Mouse (Mus musculus) cerebellum, adult 9-10 months (tissue): ENCODE data around the gene Isg15.
"Not testable (repeated sequence)": the region's sequence is repeated elsewhere in the genome, so short reads cannot be mapped to it uniquely, and the experiment has no call there.

ENCODE experiments used
- DNase-seq: peaks from one replicate; pipeline ENCODE4 v3.0.0; 2022

Isg15 gene

DNA sequence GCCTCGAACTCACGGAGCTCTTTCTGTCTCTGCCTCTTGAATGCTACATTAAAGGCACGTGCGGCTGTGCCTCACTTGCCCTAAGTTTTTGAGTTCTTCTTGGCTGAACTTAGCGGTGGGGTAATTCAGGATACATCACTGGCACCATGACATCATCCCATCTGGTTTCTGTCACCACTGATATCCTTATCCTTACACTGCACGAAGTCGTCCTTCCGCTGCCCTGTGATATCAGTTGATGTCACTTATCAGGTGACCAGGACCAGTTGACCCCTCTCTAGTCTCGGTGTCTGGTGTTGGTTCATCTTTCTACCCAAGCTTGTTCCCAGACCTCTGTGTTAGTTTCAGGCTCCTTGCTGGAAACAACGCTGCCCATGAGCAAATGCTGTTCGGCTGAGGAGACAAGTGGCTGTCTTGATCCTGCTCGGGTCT is 1.9 kb upstream of the Isg15 start:
- DNase-seq: no peak

DNA sequence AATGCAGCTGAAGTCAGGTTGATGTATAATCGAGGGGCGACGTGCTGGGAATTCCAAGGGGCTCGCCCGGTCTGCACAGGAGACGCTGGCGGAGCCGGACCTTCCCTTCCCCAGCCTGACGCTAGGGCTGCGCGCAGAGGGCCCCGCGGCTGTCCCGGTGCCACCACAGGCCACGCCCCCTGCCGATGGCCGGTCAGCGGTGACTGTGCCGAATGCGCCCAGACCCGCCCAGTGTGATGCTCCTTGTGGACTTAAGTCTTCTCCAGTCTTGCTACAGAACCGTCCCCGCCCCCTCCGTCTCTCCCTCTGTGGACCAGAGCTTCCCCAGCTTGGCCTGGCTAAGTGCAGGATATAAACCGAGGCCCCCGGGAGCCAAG is 2.8 kb downstream of the Isg15 start:
- peak; percentile 89 for DNase-seq

GRCm38 (mm10) chr4:156197131-156197828 is 3.3 kb downstream of the Isg15 start, which contains the start of gene Agrn:
Gene Agrn (minus strand): TSS chr4:156197488.
- peak; percentile 64 for DNase-seq

DNA sequence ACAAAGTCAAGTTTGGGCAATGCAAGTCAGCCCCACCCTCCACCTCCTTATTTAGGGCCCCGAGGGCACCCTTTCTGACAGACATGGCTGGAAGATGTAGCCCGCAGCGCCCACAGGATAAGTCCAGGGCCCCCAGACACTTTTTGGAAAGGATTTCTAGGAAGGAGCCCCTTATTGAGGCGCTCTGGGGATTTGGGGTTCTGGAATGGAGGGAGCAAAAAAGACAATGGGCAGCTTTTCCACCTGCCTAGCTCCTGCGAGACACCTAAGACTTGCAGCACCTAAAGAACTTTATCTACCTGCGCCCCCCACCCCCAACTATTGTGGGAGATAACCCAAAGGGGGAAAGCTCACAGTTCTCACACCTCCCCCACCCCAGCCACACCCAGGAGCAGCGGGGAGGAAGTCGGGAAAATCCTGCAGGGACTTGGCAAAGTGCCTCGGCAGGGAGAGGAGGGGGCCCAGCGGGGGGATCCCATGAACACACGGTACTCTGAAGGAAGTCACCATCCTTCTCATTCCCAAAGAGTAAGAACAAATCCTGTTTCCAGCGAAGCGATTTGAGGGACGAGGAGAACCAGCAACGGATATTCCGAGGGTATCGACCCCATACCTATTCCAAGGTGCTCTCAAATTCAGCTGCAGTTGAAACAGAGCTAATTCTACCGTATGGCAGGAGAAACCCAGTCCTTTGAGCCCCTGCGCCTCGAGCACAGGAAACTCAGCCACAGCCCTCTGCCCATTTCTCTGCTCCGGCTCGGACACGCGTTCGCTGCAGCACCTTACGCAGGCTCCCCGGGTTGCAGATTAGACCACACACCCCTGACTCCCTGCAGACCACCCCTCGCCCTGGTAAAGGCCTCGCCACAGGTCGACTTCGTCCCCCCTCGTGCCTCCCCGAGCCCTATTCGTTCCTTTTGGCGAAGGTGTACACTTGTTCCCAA is 4.4 kb downstream of the Isg15 start:
- DNase-seq: peak; percentile 66

DNA sequence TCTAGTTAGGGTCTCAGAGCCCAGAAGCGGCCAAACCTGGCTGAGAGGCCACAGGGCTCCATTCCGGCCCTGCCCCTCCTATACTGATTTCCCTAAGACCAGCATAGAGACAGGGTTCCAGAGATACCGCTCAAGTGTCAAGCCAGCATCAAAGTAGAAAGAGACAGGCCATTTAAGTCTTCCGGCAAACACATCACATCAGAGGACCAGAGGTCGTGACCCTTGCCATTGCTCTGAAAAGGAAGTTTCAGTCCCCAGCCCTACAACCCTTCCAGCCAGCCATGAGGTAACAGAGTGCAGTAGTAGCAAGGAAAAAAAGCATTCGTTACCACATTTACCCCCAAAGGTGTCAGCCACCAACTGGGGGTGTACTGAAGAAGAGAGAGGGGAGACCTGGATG is 6.3 kb downstream of the Isg15 start:
- no peak for DNase-seq

DNA sequence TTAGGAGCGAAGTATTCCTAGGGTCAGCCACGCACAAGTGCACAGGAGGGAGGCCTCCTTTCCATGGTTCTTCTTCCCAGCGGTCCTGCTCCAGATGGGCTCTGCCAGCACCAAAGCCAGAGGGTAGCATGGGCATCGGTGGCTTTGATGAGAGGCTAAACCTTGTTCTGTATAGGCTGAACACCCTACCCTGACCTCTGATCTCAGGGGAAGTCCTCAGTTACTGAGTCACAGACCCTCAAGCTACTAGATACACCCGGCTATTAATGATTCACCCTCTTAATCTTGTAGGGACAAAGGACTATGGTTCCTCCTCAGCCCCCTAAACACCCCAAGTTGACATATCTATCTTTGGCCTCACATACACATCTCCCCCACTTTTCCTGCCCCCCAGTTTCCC is 6.7 kb downstream of the Isg15 start:
- DNase-seq: no peak

DNA sequence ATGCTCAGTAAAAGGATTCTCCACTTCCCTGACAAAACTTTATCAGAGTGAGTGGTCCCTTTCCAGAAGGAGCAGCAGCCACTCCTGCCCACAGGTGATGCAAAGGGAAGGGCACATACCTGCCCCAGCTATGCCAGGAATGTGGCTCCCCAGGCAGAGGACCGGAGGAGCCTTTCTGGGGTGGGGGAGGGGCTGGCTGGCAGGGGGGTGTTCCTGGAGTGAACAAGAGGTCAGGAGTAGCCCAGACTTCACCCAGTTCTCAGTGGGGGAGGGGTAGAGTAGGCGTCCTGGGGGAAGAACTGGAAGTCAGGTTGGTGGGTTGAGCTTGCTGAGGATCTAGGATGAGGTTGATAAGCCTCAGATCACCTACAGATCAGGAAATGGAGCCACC is 7.4 kb downstream of the Isg15 start:
- no peak for DNase-seq

DNA sequence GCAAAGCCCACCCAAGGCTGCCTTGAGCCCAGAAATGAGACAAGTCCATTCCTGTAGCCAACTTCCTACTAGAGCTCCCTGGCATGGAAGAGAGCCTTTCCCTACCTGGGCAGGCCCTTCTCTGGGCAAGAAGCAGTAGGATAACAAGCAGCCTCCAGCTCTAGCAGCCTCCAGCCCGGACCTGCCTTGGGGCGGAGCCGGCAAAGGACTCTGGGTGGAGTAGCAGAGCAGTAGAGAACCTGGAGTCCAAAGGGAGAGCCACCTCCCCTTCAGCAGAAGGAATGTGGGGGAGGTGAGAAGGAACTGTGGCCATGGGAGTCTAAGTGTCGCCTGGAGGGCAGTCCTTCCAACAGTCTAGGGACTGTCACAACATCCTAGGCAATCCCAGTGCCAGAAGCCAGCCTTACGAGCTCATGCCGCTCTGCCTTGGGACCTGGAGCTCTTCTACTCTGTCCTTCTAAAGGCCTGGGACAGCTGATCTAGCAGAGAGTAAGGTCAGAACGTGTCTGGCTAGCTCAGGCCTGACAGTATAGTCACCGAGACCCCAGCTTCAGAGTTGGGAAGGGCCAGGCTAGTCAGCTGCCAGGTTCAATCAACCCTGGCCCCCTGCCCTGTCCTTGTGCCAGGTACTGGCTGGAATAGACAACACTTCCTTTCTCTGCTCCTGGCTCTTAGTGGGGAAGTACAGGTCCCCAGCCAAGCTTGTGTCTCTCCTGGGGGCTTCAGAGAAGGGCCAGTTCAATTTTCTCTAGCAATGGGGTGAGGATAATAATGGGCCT is 8.0 kb downstream of the Isg15 start:
- DNase-seq: no peak

GRCm38 (mm10) chr4:156188811-156189323 is 11.8 kb downstream of the Isg15 start:
- no peak for DNase-seq

- DNase-seq: no peak
Measured at GRCm38 (mm10) chr4:156188162-156188810, 12.3 kb downstream of the Isg15 start.

GRCm38 (mm10) chr4:156185950-156186850 is 14.4 kb downstream of the Isg15 start:
- no peak for DNase-seq

- DNase-seq: no peak
Measured at GRCm38 (mm10) chr4:156185456-156185949, 15.1 kb downstream of the Isg15 start.

DNA sequence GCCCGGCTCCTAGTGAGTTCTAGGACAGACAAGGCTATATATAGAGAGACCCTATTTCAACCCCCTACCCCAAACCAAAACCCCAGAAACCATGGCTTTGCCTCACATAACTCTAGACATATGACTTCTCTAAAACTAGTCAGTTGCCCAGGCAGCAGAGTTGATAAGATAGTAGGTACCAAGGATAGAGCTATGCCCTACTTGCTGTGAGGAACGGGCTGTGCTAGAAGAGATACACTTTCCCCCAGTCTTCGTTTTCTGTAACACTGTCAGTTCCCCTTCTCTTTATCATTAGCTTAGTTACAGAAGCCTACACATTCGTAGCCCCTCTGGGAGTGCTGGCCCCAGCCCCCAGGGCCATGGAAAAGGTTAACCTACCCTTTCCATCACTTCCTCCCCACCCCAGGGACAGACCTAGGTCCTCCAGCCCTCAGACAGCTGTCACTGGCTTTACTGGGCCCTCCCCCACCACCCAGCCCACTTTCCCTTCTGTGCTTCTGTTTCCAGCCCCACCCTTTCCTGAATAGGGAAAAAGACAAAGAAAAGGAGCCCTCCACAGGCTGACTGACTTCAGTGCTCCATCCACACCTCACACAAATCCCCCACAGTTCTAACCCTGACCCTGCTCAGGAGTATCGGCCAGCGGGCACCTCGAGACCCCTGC is 16.2 kb downstream of the Isg15 start:
- DNase-seq: no peak

DNA sequence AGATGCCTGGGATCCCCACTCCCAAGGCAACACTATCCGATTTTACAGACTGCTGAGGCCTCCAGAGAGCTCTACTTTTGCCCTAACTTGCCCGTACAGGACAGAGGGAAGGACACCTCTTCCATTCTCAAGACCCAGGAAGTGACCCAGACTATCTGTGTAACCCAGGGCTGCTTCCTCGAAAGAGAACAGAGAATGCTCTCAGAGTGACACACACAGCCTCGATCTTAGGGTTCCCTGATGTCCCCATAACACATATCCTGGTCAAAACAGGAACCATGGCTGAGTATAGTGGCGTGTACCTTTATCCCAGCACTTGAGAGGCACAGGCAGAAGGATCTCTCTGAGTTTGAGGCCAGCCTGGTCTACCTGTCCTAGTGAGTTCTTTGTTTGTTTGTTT is 16.9 kb downstream of the Isg15 start:
- DNase-seq: no peak

- no peak for DNase-seq
Measured at GRCm38 (mm10) chr4:156177630-156178029, 23.0 kb downstream of the Isg15 start.

GRCm38 (mm10) chr4:156171828-156172227 is 28.8 kb downstream of the Isg15 start:
- no peak for DNase-seq

DNA sequence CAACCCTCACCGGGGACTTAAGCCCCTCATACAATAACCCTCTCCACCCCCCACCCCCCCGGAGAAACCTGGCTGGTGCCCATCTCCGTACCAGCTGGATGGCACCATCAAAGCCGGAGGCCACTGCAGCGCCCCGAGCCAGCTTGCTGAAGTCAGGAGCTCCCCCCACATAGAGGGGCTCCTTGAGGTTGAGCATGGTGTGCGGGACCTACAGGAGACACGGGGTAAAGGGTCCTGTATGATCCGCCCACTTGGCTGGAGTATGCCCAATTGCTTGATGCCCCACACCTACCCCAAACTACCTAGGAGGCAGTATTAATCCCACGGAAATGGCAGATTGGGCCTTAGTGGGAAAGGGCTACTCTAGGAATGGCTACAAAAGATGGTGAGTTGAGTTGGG is 31.5 kb downstream of the Isg15 start:
- no peak for DNase-seq

GRCm38 (mm10) chr4:156168611-156169010 is 32.0 kb downstream of the Isg15 start:
- DNase-seq: no peak

DNA sequence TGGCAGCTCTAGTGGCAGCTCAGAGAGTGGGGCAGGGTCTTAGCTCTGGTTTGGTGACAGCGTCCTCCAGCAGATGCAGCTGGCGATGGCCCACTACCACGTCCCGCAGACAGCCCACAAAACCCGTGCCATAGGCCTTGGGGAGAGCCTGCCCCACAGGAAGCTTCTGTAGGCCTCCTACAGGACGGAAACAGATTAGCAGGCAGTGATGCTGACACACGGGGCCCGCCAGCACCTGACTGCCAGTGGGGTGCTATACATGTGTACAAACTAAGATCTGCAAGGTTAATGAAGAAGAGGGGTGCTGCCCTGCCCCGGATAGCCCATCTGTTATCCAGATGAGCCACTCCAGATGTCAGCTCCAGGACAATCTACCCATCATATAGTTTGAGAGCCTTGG is 34.1 kb downstream of the Isg15 start:
- no peak for DNase-seq

DNA sequence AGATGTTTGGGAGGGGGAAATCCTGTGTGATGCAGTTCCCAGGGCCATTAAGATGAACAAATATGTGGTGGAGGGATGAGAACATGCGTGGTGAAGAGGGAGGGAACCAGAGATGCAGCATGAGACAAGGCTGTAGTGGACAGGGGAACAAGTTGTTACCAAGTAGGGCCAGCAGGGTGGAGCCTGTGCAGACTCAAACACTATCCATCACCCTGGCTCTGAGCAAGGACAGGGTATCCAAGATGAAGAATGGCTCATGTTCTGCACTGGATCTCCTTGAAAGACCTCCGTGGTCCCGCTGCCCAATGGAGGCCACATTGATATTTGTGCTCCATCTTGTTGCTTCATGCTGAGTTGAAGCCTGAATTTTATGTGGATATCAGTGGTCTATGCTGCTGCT is 45.8 kb downstream of the Isg15 start:
- DNase-seq: no peak

DNA sequence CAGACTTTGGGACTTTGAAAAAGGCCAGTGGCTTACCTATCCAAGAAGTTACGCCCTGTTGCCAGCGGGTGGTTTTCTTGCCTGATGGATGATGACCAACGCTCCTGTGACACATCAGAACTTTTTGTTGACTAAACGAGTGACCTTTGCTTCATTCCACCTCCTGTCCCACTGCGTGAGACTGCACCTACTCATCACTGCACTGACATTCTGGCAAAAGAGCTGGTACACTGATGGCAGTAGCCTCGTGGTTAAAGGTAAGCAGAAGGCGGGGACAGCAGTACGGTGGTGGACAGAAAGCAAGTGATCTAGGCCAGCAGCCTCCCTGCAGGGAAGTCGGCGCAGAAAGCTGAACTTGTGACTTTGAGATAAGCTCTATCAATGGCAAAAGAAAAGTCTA is 49.7 kb downstream of the Isg15 start:
- DNase-seq: not testable (repeated sequence)
